Mouse (Mus musculus) brain, embryonic 14.5 days (tissue): ENCODE data around the gene Telo2.

Experiments
- CTCF ChIP-seq: fragments of 200-500 bp; IDR thresholded peaks from 2 replicates; pipeline ENCODE4 v1.5.1; 2012; ENCODE audit warnings: inconsistent platforms, mild to moderate bottlenecking, moderate library complexity, borderline replicate concordance; ENCODE audit not compliant: insufficient read depth, insufficient read length; ENCODE audit errors: extremely low read depth
- POLR2A ChIP-seq: fragments of 200-500 bp; IDR thresholded peaks from 2 replicates; pipeline ENCODE4 v1.6.1; 2012; ENCODE audit warnings: mild to moderate bottlenecking, inconsistent platforms, borderline replicate concordance; ENCODE audit not compliant: poor library complexity, insufficient read depth, insufficient read length, severe bottlenecking; ENCODE audit errors: extremely low read depth

DNA sequence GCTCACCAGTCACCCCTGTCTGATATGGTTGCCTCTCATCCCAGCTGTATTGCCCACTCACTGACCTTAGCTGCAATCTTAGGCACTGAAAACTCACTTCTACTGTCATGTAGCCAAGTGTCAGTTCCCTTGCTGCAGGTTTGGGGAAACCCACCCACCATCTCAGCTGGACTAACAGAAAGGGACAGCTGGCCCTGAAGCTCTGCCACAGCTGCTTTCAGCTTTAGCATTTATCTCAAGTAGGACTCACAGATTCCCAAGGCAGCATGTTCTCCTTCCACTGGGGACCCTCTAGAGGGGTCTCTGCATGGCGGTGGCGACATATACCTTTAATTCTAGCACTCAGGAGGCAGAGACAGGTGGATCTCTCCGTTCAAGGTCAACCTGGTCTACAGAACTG lies 49.0 kb upstream of the Telo2 start:
- no peak for TF ChIP-seq POLR2A
- TF ChIP-seq CTCF: no peak
